Mouse (Mus musculus): ENCODE measurements around the gene Stk40.

DNA sequence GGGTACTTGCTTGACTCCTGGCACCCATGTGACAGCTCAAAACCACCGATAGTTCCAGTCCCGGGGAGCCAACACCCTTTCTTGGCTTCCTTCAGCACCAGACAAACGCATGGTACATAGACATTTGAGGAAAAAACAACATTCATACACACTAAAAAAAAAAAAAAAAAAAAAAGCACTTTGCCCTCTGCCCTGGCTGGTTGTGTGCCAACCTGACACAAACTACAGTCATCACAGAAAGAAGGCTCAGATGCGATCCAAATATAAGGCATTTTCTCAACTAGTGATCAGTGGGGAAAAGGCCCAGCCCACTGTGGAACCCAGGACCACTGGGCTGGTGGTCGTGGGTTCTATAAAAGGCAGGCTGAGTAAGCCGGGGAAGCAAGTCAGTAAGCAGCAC is 65.1 kb downstream of the Stk40 start:
- TF ChIP-seq GATA1 (IDR thresholded peaks at IDR 0.05; ENCODE audit: borderline replicate concordance, low read length) (no peak), FLI1 (IDR thresholded peaks at IDR 0.05; ENCODE audit: low read length) (no peak)
